Mouse (Mus musculus): Measurements from ENCODE around the gene Gins1. TPM values are rescaled to one million over a fixed set of nuclear protein-coding genes. Genes with fewer than 3 reads are reported as not detected.

Gene Gins1
- 4.3 TPM for total RNA-seq (2023)

GRCm38 (mm10) chr2:150904936-150905450 is at the start of gene Gins1:
Gene Gins1 (plus strand): TSS chr2:150905400.

DNA sequence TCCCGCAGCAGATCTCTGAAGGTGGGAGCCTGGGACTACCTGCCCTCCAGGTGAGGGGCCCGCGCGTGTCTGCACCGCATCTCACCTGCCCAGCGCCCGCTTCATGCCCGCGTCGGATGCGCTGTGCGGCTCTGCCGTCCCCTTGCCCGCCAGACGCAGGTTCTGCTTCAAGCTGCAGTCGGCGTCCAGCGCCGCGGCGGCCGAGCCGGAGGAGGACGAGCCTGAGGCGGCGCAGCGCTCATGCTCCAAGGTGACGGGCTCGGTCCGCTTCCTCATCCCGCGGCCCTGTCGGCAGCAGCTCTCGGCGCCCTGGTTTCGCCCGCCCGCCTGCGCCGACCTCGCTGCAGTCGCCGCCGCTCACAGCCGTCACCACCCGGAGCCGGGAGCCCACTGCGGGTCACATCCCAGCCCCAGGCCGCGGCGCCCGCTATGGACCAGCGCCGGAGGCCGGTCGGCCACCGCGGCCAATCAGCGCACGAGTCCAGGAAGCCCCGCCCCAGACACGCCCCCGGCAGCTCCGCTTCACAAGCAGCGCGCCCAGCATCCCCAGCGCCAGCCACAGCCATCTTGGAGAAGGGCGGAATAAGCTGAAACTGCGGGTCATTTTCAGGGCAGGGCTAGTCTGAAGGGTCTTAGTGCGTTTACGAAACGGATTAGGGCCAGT is 796 bp upstream of the Gins1 start, which contains the start of gene Abhd12:
Abhd12 (minus strand) TSS at position 470 of the 664 bp plus-strand sequence.

Other genes with a start within 250 kb of the Gins1 start
- 40.6 TPM for gene Acss1, start 236.9 kb upstream of the Gins1 start, total RNA-seq (2023)
- gene Vsx1, start 216.0 kb upstream of the Gins1 start, total RNA-seq (2023): not detected
- 34.8 TPM for gene Entpd6, start 156.4 kb upstream of the Gins1 start, total RNA-seq (2023)
- gene Pygb, start 118.7 kb upstream of the Gins1 start, total RNA-seq (2023): 66.3 TPM
- 37.5 TPM for gene Abhd12, start 659 bp upstream of the Gins1 start, total RNA-seq (2023)
- gene Ninl, start 134.0 kb downstream of the Gins1 start, total RNA-seq (2023): 0.30 TPM
- 9.2 TPM for gene Nanp, start 134.0 kb downstream of the Gins1 start, total RNA-seq (2023)
- not detected for gene Gm14151, start 186.9 kb downstream of the Gins1 start, total RNA-seq (2023)
- not detected for gene Gm14147, start 192.8 kb downstream of the Gins1 start, total RNA-seq (2023)

All from CD4-positive naive resting alpha-beta T cell, adult 57 days (primary cell).